In genomic region chr4:98322223-98322622, GRCm38 (mm10) we compare ENCODE assay signal across 8 mouse cellular contexts.
A peak's percentile ranks its signal among the peaks of the same experiment; 100 is the strongest.
DNase-seq lines count a peak whose midpoint lies in the region; ATAC-seq lines count a peak whose summit lies in the region.

No protein-coding gene starts in this region.

- peak; percentile 93 for DNase-seq in adipocyte (ENCODE audit: low spot score)
- DNase-seq in embryo, embryonic 10 days (ENCODE audit: low spot score): peak; percentile 97
- peak; percentile 99 for DNase-seq in gastrocnemius, postnatal 10 days
- peak; percentile 78 to 93 for DNase-seq in left cerebral cortex, adult 9 months (ENCODE audit: low spot score in 2 of 2)
- DNase-seq in right cerebral cortex, adult 2 months (ENCODE audit: low spot score in 2 of 2): peak; percentile 92 to 93
- DNase-seq in urinary bladder, postnatal 10 days (ENCODE audit: low spot score): peak; percentile 73

- peaks cover 30% of the 10 kb centered on the region for H3K27me3 ChIP-seq in megakaryocyte, embryonic 14.5 days (replicated peaks)

- H3K9me3 ChIP-seq in megakaryocyte, embryonic 14.5 days: peaks cover 13% of the 10 kb centered on the region

- peak overlapping the region; percentile 89 for H3K4me3 ChIP-seq in megakaryocyte, embryonic 14.5 days (replicated peaks)

- ATAC-seq in inflammation-experienced regulatory T-cells, adult 6 months: peak; percentile 89

- H3K36me3 ChIP-seq in megakaryocyte, embryonic 14.5 days (replicated peaks; ENCODE audit: low read length): no peaks in the 10 kb centered on the region

- H3K4me1 ChIP-seq in megakaryocyte, embryonic 14.5 days: peaks cover 15% of the 10 kb centered on the region

Comparison
In these comparisons a context has a peak if more than half of its experiments do, and no peak if none do; other contexts are left out.
1. Peak in every context shown above with its lines: DNase-seq, ATAC-seq and H3K4me3 ChIP-seq.